Mouse (Mus musculus): ENCODE results near the gene Agpat3.

GRCm38 (mm10) chr10:78288896-78289295 lies 63.4 kb downstream of the Agpat3 start:
- no peak for TF ChIP-seq CTCF (IDR thresholded peaks at IDR 0.05; ENCODE audit: low read depth, low read length)
- TF ChIP-seq POLR2A (IDR thresholded peaks at IDR 0.05; ENCODE audit: extremely low read depth, insufficient read depth, low read length): no peak
